Mouse (Mus musculus) gonadal fat pad, adult 2 months (tissue): ENCODE measurements at regions not wholly inside any gene's neighbourhood (a gene's known extent, or its start where the extent isn't known, plus 50 kb on each side); places are given as distances from the start of the nearest gene placed in this dataset.

Source experiments
- DNase-seq: peaks from one replicate; pipeline ENCODE4 v3.0.0-alpha.2; 2012; ENCODE audit warnings: low read depth

DNA sequence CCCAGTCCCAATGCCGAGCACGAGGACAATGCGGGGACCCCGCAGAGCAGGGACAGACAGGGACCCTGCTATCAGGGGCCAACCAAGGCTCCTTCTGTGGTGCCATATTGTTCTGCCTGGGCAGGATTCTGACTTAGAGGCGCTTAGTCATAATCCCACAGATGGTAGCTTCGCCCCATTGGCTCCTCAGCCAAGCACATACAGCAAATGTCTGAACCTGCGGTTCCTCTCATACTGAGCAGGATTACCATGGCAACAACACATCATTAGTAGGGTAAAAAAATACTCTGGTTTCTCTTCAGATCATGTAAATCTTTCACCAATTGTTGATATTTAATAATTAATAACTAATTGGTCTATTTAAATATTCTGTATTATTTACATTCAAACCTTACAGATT is 2140.3 kb upstream of the Cdh20 start:
- peak; percentile 12 for DNase-seq

DNA sequence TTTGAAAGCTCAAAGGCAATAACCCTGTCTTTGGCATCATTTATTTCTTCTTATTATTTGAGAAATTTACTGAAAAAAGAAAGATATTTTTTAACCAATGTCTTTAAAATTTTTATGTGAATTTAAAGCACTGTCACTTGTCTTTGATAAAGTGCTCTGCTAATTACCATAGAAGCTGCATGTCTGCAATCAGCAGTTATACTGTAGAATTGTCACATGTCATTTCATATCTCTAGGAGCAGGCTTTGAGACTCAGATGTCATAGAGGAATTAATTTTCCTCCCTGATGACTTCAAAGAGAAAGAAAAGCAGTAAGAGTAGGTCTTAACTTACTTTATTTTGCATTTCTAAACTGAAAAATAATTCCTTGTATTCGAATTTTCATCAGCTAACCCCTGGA is 2123.9 kb upstream of the Cdh20 start:
- no peak for DNase-seq

DNA sequence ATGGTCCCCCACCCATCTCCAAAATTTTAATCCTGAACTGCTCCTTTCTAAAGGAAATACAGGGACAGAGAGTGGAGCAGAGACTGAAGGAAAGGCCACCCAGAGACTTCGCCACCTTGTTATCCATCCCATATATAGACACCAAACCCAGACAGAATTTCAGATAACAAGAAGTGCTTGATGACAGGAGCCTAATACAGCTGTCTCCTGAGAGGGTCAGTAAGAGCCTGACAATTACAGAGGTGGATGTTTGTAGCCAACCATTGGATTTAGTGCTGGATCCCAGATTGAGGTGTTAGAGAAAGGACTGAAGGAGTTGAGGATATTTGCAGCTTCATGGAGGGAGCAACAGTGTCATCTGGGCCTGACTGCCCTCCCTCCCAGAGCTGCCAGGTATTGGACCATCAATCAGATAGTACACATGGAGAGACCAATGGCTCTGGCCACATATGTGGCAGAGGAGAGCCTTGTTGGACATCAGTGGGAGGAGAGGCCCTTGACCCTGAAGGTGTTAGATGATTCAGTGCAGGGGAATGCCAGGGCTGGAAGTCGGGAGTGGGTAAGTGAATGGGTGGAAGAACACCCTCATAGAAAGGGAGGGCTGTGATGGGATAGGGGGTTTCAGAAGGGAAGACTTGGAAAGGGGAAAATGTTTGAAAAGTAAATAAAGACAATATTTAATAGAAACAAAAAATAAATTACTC is 2080.8 kb upstream of the Cdh20 start:
- no peak for DNase-seq

DNA sequence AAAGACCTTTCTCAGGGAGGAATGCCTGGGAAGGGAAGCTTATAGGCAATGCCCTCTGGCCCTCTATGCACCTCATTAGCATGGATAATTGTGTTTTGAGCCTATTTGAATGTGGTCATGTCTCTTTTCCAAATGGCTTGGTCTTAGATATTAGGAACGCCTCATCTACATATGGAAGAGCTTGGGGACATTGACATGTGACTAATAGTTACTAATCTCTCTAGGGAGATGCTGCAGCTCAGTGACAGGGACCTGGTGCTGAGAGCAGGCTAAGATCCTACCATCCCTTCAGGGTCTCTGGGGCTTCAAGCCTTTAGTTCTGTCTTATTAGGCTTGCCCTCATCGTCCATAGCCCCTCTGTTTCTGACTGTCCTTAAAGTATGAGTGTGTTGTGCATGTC is 2051.9 kb upstream of the Cdh20 start:
- no peak for DNase-seq

DNA sequence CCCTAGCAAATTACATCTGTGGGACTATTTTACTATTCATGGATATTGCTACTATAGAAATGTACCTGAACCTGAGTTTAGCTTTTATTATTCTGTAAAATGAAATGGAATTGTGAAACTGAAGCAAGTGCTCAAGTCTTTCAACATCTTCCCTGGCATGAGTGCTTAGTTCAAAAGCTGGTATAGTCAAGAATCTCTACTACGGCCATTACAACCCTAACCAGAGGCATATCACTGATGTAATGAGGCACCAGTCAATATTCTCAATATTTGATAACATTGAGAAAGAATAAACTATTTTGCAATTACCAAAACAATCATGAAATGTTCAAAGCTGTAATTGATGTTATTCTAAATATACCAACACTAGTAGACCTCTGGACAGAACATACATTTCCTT is 2034.3 kb upstream of the Cdh20 start:
- DNase-seq: no peak

DNA sequence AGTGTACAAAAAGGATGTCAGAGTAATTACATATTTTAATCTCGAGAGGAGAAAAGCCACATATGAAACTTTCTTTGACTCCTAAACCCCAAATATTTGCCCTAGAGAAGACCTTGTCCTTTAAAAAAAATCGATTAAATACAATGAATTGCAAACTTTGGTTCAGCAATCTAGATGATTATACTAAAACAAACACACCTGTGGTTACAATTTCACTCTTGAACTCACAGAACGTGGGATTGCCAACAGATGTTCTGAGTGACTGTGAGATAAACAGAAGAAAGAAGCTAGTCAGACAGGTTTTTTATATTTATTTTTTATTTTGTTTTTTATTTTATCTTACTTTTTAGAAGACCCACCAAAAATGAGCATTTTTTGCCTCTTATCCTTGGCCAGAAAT is 2032.9 kb upstream of the Cdh20 start:
- no peak for DNase-seq

DNA sequence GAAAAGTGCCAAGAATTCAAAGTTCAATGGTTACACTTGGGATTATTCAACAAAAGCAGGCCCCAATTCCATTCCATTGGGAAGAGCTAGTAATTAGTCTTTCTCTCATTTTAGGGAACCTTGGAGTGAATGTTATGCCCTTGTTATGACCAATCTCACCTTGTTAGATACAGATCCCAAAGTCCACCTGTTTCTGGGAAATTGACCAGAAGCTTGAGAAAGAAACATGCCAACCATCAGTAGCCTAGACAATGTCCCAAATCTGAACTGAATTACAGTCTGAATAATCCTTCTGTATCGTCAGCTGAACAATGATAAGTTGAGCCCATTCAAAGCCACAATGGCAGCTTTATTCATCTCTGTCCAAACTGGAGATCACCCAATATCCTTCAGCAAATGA is 2010.4 kb upstream of the Cdh20 start:
- no peak for DNase-seq
